Mouse (Mus musculus): ENCODE measurements around the gene Dusp28.

- TF ChIP-seq CTCF (conservative IDR thresholded peaks at IDR 0.05; ENCODE audit: insufficient read depth, insufficient read length, low read depth, low read length) (no peak), POLR2A (IDR thresholded peaks at IDR 0.05; ENCODE audit: low read depth, low read length) (no peak)
Measured at GRCm38 (mm10) chr1:92861503-92861902, 45.3 kb upstream of the Dusp28 start.
